Mouse (Mus musculus) cerebellum, adult 9-11 months (tissue): Measurements from ENCODE around the gene Ptprq.

ENCODE experiments used
- DNase-seq: peaks from one replicate; pipeline ENCODE4 v3.0.0; 2022

Ptprq gene

GRCm38 (mm10) chr10:107486770-107487169 lies 233.1 kb downstream of the Ptprq start:
- DNase-seq, result no peak

GRCm38 (mm10) chr10:107485870-107486269 lies 234.0 kb downstream of the Ptprq start, which contains the start of gene Myf5:
Gene Myf5 (minus strand): TSS chr10:107486134.
- DNase-seq, result no peak

GRCm38 (mm10) chr10:107484050-107484449 lies 235.8 kb downstream of the Ptprq start:
- no peak for DNase-seq

GRCm38 (mm10) chr10:107473497-107473896 lies 246.4 kb downstream of the Ptprq start:
- DNase-seq, result no peak

GRCm38 (mm10) chr10:107471712-107472111 lies 248.1 kb downstream of the Ptprq start:
- DNase-seq, result no peak

- no peak for DNase-seq
These were observed 252.0 kb downstream of the Ptprq start for GRCm38 (mm10) chr10:107467819-107468218.
